Mouse (Mus musculus) C2C12 (cell line): ENCODE measurements around the gene Rbm14.

Experiments
- CEBPB ChIP-seq: IDR thresholded peaks from one replicate; pipeline ENCODE4 v1.6.1; 2011; ENCODE audit warnings: low read depth, mild to moderate bottlenecking, control low read depth, moderate library complexity
- CTCF ChIP-seq: IDR thresholded peaks from one replicate; pipeline ENCODE4 v1.5.1; 2011; ENCODE audit not compliant: control insufficient read depth, insufficient read depth, insufficient read length
- USF1 ChIP-seq: IDR thresholded peaks from one replicate; pipeline ENCODE4 v1.6.1; 2011; ENCODE audit warnings: low read depth, mild to moderate bottlenecking, control low read depth, moderate library complexity

DNA sequence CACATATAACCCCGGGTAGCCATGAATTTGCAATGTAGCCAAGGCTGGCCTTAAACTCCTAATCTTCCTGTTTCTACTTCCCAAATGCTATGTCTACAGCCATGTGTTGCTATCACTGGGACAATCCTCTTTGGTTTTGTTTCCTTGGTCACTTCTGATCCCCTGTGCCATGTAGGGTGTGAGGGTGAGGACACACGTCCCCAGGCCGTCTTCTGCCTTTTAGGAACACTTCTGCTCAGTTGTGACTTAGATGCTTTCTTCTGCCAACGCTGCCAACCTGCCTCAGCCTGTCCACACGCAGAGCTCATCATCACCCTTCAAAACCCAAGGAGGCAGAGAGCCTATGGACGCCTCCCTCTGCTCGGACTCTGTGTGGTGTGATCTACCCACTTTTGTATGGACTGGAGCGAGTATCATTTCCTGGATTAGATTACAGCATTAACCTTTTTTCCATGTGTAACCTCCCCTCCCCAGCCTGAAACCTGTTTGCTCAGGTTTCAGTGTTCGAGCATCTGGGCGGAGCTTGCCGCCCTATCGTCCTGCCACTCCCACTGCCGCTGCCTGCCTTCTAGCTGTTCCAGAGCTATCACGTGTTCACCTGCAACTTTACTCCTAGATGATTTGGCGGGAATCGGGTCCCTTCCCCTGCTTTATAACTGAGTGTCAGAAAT, 17.1 kb upstream of the Rbm14 start:
- no peak for TF ChIP-seq USF1
- no peak for TF ChIP-seq CEBPB
- TF ChIP-seq CTCF = no peak
